Mouse (Mus musculus): ENCODE data around the gene Gm813.
"Not testable (repeated sequence)": the region's sequence is repeated elsewhere in the genome, so short reads cannot be mapped to it uniquely, and the experiment has no call there.

Gm813 gene

DNA sequence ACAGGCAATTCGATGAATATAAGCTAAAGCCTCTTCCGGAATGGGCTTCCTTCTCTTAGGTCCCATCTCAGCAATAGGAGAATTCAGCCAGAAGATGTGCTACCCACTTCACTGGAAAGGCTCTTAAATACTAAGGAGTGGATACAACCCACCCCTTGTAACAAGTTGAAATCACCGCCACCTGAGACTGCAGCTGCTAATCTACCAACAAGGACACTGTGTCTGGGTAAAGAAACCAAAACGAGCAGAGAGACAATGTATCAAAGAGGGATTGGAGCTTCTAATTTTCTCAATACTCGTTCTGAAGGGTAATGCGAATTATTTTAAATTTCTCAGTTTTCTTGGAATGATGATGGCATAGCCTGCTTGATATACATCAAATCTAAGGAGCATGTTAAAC lies at the start of gene Gm813:
Gm813 (minus strand) TSS at position 101 of the 400 bp plus-strand sequence.
- no peak for DNase-seq

GRCm38 (mm10) chr16:58665137-58665536 lies 48.4 kb upstream of the Gm813 start:
- not testable (repeated sequence) for DNase-seq

DNA sequence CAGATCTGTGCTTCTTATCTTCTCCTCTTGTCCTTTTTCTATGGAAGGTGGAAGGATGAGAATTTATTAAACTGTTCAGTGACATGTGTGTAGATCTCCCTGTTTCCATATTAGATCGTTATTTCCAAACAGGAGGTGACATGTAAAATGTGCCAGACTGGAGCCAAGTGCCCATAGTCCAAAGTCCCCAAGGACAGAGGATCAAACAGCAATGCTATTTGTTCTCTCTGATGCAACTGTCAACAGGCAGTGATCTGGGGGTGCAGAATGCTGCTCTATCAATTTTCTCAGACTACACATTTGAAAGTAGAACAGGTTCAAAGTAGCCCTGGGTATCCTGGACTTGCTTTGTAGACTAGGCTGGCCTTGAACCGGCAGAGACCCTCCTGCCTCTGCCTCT lies 47.0 kb upstream of the Gm813 start:
- no peak for DNase-seq

GRCm38 (mm10) chr16:58663021-58663420 lies 46.2 kb upstream of the Gm813 start:
- no peak for DNase-seq

DNA sequence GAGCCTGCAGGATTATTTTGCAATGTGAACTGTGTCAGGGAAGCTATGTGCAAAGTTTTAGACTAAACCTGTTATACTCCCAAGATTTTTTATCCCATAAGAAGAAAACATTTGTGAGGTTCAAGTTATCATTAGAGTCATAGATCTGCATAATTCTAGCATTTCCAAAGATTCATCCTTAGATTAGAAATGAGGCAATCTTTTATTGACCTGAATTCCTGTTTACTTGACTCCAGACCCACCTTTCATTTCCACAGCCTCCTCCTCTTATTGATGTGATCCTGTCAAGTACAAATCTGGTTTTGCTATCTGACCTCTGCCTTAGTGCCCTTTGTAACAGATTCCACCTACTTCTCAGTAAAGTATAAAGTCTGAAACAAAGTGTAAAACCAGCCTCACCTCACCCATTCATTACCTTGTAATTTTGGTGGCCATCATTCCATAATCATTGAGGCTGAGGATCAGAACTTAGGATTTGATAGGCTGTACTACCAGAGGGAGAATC lies 45.6 kb upstream of the Gm813 start:
- DNase-seq = no peak

DNA sequence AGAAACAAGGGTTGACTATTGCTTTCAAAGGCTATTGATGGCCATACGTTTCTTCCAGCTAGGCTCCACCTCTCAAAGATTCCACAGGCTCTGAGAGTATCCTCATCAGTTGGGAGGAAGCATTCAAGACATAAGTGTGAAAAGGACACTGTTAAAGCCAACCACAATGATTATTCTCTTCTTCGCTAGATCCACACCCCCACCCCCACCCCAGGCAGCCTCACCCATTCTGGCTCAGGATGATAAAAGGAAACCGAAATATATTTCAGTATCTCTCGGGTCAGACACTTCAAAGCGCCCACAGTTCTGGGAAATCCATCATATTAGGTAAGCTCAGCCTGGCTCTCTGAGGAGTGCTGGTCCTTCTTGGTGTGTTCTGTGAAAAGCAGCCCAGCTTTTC lies 45.0 kb upstream of the Gm813 start:
- no peak for DNase-seq

DNA sequence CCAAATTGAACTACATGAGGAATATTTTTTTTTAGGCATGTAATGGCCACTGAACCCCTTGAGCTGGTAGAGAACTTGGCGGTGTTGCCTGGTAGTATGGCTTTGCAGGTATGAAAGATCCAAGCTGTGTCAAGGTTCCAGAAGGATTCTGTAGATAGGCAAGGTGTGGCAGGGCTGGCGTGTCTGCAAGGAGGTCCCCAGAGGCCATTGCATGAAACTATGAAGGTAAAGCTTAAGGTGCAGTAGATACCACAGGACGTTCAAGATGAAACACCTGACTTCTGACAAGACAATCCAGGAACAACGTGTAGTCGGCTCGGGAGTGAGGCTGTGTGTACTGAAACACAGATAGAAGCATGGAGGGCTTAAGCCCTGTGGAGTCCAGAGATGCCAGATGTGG lies 41.9 kb upstream of the Gm813 start:
- no peak for DNase-seq

- DNase-seq = no peak
These were observed 39.7 kb upstream of the Gm813 start for GRCm38 (mm10) chr16:58656526-58656925.

DNA sequence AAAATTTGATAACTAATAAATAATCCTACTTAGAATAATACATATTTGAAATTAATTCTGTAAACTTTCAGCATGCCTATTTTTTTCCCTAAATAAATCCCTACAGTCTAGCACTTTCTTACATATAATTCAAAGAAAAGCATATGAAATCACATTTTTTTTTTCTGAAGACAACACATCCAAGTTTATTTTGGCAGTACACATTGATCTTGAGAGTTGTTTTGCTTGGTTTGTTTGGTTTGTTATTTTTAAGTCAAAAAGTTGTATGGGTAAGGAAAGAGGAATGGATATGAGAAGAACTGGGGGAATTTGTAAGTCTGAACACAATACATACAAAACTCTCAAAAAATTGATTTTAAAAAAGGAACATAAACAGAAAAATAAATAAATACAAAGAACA lies 39.0 kb upstream of the Gm813 start:
- DNase-seq = no peak

GRCm38 (mm10) chr16:58649979-58650378 lies 33.2 kb upstream of the Gm813 start:
- DNase-seq = no peak

- no peak for DNase-seq
These were observed 22.0 kb upstream of the Gm813 start, which contains the start of gene E330017A01Rik for GRCm38 (mm10) chr16:58638689-58639175. Gene E330017A01Rik, minus strand, starts transcription at chr16:58638739.

DNA sequence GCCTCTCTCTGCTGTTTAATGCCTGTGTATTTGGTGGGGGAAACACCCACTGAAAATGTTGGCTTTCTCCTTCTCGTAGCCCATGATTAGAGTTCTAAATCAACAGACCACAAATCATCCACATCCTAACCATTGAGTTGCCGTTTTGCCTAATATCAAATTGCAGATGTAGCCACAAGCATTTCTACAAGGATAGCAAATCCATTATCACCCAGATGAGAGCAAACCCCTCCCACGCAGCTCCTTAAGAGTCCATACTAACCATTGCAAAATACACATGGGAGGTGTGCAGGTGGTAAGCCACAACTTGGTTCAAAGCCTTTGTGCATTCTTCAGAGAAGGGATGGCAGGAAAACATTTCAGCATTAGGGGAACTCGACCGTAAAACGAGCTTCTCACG lies 21.2 kb upstream of the Gm813 start:
- DNase-seq = no peak

DNA sequence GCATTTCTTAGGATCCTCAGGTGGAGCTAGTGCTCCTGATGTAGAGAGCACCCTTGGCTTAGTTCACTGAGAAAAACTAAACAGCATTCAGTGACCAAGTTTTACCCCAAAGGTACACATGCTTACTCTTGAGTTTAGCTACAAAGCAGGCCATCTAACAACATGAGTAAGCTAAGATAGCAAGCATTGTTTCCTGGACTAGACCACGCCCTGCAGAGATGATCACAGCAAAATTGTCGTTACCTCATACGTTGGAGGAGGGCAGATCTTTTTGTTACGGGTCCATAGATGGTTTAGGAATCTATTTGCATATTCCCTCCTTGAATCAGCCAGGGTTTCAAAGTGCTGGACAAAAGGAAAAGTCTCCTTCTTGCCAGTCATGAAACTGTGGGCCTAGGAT lies 20.7 kb upstream of the Gm813 start:
- no peak for DNase-seq

DNA sequence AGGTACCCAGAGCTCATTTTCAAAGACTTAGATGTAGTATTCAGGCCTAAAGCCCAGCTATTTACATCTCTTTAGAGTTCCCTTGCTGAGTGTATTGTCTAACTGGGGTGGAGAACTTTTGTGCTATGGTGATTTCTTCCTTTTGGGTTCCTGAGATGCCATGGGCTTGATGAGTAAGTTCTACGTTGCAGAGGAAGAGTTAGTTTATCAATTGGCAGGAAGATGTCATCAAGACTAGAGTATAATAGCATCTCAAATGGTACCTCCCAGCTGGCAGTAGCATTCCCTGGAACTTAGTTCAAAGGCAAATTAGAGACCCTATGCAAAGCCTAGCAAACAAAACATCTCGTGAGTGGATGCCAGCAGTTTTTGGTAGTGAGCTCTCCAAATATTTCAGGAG lies 19.1 kb upstream of the Gm813 start:
- no peak for DNase-seq

- DNase-seq = no peak
These were observed 13.0 kb upstream of the Gm813 start for GRCm38 (mm10) chr16:58629736-58630135.

DNA sequence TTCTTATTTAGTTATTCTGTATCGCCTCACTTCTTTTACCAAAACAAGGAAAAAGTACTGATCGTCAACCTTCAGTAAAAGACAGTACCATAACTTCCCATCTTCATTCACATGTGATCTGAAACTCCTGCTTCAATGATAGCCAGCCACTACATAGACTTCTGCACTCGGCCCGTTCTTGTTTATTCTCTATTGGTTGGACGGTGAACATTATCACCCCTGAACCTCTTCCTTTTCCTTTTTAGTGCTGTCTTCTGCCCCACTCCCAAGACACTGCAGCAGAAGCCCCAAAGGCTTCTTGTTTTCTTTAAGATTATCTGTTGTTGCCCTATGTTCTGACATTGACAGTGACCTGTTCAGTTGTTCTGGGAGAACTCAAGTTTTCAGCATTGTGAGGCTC lies 12.2 kb upstream of the Gm813 start:
- DNase-seq = no peak

GRCm38 (mm10) chr16:58628336-58628680 lies 11.5 kb upstream of the Gm813 start:
- no peak for DNase-seq

GRCm38 (mm10) chr16:58627597-58628335 lies 11.0 kb upstream of the Gm813 start:
- no peak for DNase-seq

DNA sequence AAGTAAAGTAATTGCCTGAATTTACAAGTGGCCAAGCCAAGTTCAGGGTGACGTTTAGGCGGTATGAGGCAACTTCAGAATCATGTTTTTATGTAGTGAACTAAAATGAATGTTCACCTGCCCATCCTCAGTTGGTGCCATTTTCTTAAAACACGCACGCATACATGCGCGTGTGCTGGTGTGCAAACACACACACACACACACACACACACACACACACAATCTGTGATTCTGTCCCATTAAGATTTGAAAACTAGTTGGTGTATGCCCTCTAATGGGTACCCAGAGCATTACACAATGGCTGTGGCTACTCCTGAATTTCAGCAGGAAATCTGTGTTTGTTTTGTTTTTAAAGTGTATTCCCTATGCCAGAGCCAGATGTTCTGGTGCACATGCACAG lies 7.2 kb upstream of the Gm813 start:
- peak; percentile 50 to 73 for DNase-seq

- DNase-seq = peak in 1 of 2 experiments; percentile 36
These were observed 6.3 kb upstream of the Gm813 start for GRCm38 (mm10) chr16:58623114-58623513.

DNA sequence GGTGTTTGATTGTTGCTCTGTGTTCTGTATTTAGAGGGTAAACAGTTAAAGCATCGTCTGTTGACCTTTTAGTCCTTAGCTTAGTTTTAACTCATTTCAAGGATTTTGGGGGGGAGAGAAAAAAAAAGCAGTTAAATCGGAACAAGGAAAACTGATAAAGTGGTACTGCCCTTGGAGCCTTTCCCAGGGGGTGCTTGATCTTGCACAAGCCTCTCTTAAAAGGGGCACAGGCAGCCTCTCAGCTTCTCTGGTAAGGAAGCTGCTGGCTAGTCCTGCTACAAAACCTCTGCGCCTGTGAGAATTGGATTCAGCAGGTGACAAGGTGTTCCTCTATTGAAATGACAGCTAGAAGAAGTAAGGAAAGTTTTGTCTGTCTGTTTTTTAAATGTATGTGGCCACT lies 5.6 kb upstream of the Gm813 start:
- DNase-seq = no peak

DNA sequence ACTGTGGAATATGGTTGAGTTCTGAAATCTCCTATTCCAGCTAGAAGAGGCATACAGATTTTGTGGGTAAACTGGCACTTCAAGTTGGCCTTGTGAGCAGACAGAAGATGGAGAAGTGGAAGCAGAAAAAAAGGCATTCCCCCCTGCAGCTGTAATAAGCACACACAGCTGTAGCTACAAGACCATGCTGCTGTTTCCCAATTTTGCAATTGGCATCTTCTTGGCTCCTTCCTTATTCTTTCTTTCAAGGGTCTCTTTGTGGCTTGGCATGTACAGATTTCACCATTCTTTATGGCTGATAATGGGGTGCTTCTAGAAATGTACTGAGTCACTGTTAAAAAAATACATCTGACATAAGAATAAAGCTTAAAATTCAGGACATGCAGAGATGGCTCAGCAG lies 568 bp upstream of the Gm813 start:
- DNase-seq = no peak

DNA sequence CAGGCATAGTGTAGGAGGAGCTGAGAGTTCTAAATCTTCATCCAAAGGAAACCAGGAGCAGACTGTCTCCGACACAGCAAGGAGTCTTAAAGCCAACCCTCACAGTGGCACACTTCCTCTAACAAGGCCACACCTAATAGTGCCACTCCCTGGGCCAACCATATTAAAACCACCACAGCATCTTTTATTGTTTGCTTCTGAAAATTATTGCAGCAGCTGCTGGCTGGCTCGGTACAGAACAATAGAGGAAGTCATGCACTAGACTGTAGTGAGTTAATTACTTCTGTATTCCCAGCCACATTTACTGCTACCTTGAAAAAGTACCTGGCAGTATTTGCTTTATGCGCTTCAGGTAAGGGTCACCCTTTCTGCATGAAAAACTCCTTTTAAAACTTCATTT lies 3.8 kb downstream of the Gm813 start:
- no peak for DNase-seq

- no peak for DNase-seq
These were observed 9.7 kb downstream of the Gm813 start for GRCm38 (mm10) chr16:58607101-58607500.

DNA sequence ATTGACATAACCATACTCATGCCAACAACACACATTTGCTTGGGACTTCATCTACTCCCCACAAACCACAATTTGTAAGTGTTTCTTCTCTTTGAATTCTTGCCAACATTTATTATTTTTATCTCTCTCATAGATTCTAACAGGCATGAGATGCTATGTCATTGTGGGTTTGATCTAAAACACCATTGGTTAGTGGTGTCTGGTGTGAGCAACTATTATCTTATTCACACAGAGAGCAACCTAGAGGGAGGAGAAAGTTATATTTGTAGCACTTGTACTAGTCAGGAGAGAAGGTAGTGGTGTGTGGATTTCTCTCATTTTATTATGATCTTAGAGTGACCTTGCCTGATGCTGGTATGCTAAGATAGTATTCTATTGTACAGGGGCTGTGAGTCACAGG lies 12.1 kb downstream of the Gm813 start:
- no peak for DNase-seq

Measured in kidney, postnatal 36 days (tissue).